Mouse (Mus musculus): ENCODE measurements around the gene Ccdc33.

Gene Ccdc33

GRCm38 (mm10) chr9:58130909-58131308 is 12.3 kb upstream of the Ccdc33 start:
- in situ Hi-C loops (cut with MboI; ENCODE audit: low sequenced_read_pairs): no loop called here

GRCm38 (mm10) chr9:58129508-58129907 is 10.9 kb upstream of the Ccdc33 start:
- in situ Hi-C loops (cut with MboI; ENCODE audit: low sequenced_read_pairs): no loop called here

- in situ Hi-C loops (cut with MboI; ENCODE audit: low sequenced_read_pairs): no loop called here
Measured at GRCm38 (mm10) chr9:58128926-58129413, 10.3 kb upstream of the Ccdc33 start.

- in situ Hi-C loops (cut with MboI; ENCODE audit: low sequenced_read_pairs): no loop called here
Measured at GRCm38 (mm10) chr9:58125811-58126210, 7.2 kb upstream of the Ccdc33 start.

- in situ Hi-C loops (cut with MboI; ENCODE audit: low sequenced_read_pairs): no loop called here
Measured at GRCm38 (mm10) chr9:58125085-58125484, 6.5 kb upstream of the Ccdc33 start.

- in situ Hi-C loops (cut with MboI; ENCODE audit: low sequenced_read_pairs): no loop called here
Measured at GRCm38 (mm10) chr9:58116024-58116651, 2.5 kb downstream of the Ccdc33 start.

- in situ Hi-C loops (cut with MboI; ENCODE audit: low sequenced_read_pairs): no loop called here
Measured at GRCm38 (mm10) chr9:58115297-58115925, 3.2 kb downstream of the Ccdc33 start.

- in situ Hi-C loops (cut with MboI; ENCODE audit: low sequenced_read_pairs): no loop called here
Measured at GRCm38 (mm10) chr9:58114019-58114418, 4.6 kb downstream of the Ccdc33 start.

GRCm38 (mm10) chr9:58113279-58113884 is 5.2 kb downstream of the Ccdc33 start:
- in situ Hi-C loops (cut with MboI; ENCODE audit: low sequenced_read_pairs): no loop called here

- in situ Hi-C loops (cut with MboI; ENCODE audit: low sequenced_read_pairs): no loop called here
Measured at GRCm38 (mm10) chr9:58112866-58113278, 5.8 kb downstream of the Ccdc33 start.

- in situ Hi-C loops (cut with MboI; ENCODE audit: low sequenced_read_pairs): no loop called here
Measured at GRCm38 (mm10) chr9:58112321-58112751, 6.3 kb downstream of the Ccdc33 start.

GRCm38 (mm10) chr9:58111431-58111830 is 7.2 kb downstream of the Ccdc33 start:
- in situ Hi-C loops (cut with MboI; ENCODE audit: low sequenced_read_pairs): no loop called here

- in situ Hi-C loops (cut with MboI; ENCODE audit: low sequenced_read_pairs): no loop called here
Measured at GRCm38 (mm10) chr9:58110787-58111186, 7.8 kb downstream of the Ccdc33 start.

- in situ Hi-C loops (cut with MboI; ENCODE audit: low sequenced_read_pairs): no loop called here
Measured at GRCm38 (mm10) chr9:58107494-58107893, 11.1 kb downstream of the Ccdc33 start.

- in situ Hi-C loops (cut with MboI; ENCODE audit: low sequenced_read_pairs): no loop called here
Measured at GRCm38 (mm10) chr9:58105595-58106169, 12.9 kb downstream of the Ccdc33 start.

- in situ Hi-C loops (cut with MboI; ENCODE audit: low sequenced_read_pairs): no loop called here
Measured at GRCm38 (mm10) chr9:58103647-58104046, 15.0 kb downstream of the Ccdc33 start.

- in situ Hi-C loops (cut with MboI; ENCODE audit: low sequenced_read_pairs): no loop called here
Measured at GRCm38 (mm10) chr9:58102013-58102412, 16.6 kb downstream of the Ccdc33 start.

- in situ Hi-C loops (cut with MboI; ENCODE audit: low sequenced_read_pairs): no loop called here
Measured at GRCm38 (mm10) chr9:58099836-58100565, 18.6 kb downstream of the Ccdc33 start.

- in situ Hi-C loops (cut with MboI; ENCODE audit: low sequenced_read_pairs): no loop called here
Measured at GRCm38 (mm10) chr9:58096629-58097301, 21.9 kb downstream of the Ccdc33 start.

- in situ Hi-C loops (cut with MboI; ENCODE audit: low sequenced_read_pairs): no loop called here
Measured at GRCm38 (mm10) chr9:58095977-58096376, 22.6 kb downstream of the Ccdc33 start.

All from CH12F3 (cell line).